Mouse (Mus musculus) liver, embryonic 12.5 days (tissue): Measurements from ENCODE around the gene Mab21l3. TPM values are rescaled to one million over a fixed set of nuclear protein-coding genes. Genes with fewer than 3 reads are reported as not detected.

Experiments used
- ATAC-seq: fragments of 200-750 bp; cut with Nextera tagmentation; 2 replicates; pipeline ENCODE4 v1.8.0; 2017; ENCODE audit warnings: moderate number of reproducible peaks, mild to moderate bottlenecking, moderate library complexity
- H3K27ac ChIP-seq: fragments of 300-500 bp; sonication (generic); 2 replicates; pipeline ENCODE4 v1.5.1; 2016; ENCODE audit warnings: mild to moderate bottlenecking
- H3K27me3 ChIP-seq: fragments of 300-500 bp; sonication (generic); replicated peaks from 2 replicates; pipeline ENCODE4 v1.6.1; 2016; ENCODE audit warnings: mild to moderate bottlenecking, moderate library complexity
- H3K36me3 ChIP-seq: fragments of 300-500 bp; sonication (generic); 2 replicates; pipeline ENCODE4 v1.6.1; 2016; ENCODE audit warnings: mild to moderate bottlenecking, moderate library complexity
- H3K4me1 ChIP-seq: fragments of 300-500 bp; sonication (generic); 2 replicates; pipeline ENCODE4 v1.6.1; 2016
- H3K4me2 ChIP-seq: fragments of 300-500 bp; sonication (generic); 2 replicates; pipeline ENCODE4 v1.6.1; 2016; ENCODE audit warnings: mild to moderate bottlenecking, moderate library complexity
- H3K4me3 ChIP-seq: fragments of 300-500 bp; sonication (generic); 2 replicates; pipeline ENCODE4 v1.5.1; 2016; ENCODE audit warnings: mild to moderate bottlenecking, moderate library complexity
- H3K9ac ChIP-seq: fragments of 300-500 bp; sonication (generic); 2 replicates; pipeline ENCODE4 v1.6.1; 2016; ENCODE audit warnings: mild to moderate bottlenecking, moderate library complexity
- H3K9me3 ChIP-seq: fragments of 300-500 bp; sonication (generic); replicated peaks from 2 replicates; pipeline ENCODE4 v1.6.1; 2016; ENCODE audit warnings: mild to moderate bottlenecking, moderate library complexity
- WGBS: fragments of 180-500 bp; shearing (Covaris S2); methylation state at CpG from one replicate; pipeline ENCODE4 v1.1.7; 2016; ENCODE audit not compliant: insufficient replicate concordance; 5-methylcytosine and 5-hydroxymethylcytosine counted together
- polyA plus RNA-seq: library from polyadenylated mRNA; unstranded; fragments of >200 nt; fragmentation: Nextera tagmentation; extraction: Ambion mirVana; gene quantifications from 2 replicates; pipeline ENCODE4 v1.2.1, GENCODE M21; 2016

Gene Mab21l3
- polyA plus RNA-seq, 1 experiment from 2014 or later = 0.07 TPM

- 41% methylated on average over 7 of the region's 7 CpGs for WGBS
- Histone ChIP-seq H3K27ac (no peak overlapping the region), H3K4me2 (no peak overlapping the region)
Measured at GRCm38 (mm10) chr3:101796212-101796611, 52.5 kb downstream of the Mab21l3 start.

DNA sequence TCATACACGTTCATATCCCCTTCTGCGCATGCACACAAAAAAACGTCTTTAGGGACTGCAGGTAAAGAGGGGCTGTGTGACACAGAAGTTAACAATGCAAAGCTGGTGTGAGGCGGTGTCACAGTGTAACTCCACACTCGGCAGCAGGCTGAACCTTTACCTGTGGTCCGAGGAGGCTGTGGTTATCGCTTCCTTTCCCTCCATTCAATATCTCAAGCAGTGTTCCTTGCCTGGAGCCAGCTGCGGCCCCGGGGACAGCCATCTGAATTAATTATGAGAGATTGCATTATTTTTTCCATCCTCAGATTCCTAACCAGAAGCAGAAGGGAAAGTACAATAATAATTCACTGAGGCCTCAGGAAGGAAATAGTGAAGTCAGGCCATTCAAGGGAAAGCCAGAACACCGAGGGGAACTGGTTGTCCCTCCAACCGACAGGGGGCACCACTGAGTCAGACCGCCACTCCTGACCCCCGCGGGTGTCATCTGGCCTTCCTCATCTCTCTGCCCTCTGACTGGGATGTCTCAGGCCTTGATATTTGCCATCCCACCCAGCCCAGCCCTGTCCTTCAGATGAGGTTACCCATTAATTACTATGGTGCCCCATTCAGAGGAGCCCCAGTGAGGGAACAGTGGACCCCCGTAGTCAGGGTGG, 53.2 kb downstream of the Mab21l3 start:
- 66% methylated on average over 15 of the region's 15 CpGs for WGBS
- Histone ChIP-seq H3K9me3 (no peaks in the 10 kb centered on the region), H3K36me3 (no peaks in the 10 kb centered on the region), H3K27me3 (no peaks in the 10 kb centered on the region; the same call in 1 of the 2 replicates), H3K4me3 (no peak overlapping the region), H3K4me2 (no peak overlapping the region), H3K4me1 (no peaks in the 10 kb centered on the region), H3K27ac (no peak overlapping the region), H3K9ac (no peak overlapping the region)
- no peak for ATAC-seq

More at GRCm38 (mm10) chr3:101796212-101796611, 52.5 kb downstream of the Mab21l3 start:
- Histone ChIP-seq H3K27me3 (no peaks in the 10 kb centered on the region; the same call in 1 of the 2 replicates), H3K9ac (no peak overlapping the region), H3K36me3 (no peaks in the 10 kb centered on the region), H3K9me3 (no peaks in the 10 kb centered on the region), H3K4me3 (no peak overlapping the region), H3K4me1 (no peaks in the 10 kb centered on the region)
- ATAC-seq = no peak

GRCm38 (mm10) chr3:101794666-101795065, 54.1 kb downstream of the Mab21l3 start:
- ATAC-seq = no peak
- Histone ChIP-seq H3K9me3 (no peaks in the 10 kb centered on the region), H3K36me3 (no peaks in the 10 kb centered on the region), H3K4me2 (no peak overlapping the region), H3K4me3 (no peak overlapping the region), H3K4me1 (no peaks in the 10 kb centered on the region), H3K27me3 (no peaks in the 10 kb centered on the region; the same call in 1 of the 2 replicates), H3K9ac (no peak overlapping the region), H3K27ac (no peak overlapping the region)
- 87% methylated on average over 9 of the region's 9 CpGs for WGBS

DNA sequence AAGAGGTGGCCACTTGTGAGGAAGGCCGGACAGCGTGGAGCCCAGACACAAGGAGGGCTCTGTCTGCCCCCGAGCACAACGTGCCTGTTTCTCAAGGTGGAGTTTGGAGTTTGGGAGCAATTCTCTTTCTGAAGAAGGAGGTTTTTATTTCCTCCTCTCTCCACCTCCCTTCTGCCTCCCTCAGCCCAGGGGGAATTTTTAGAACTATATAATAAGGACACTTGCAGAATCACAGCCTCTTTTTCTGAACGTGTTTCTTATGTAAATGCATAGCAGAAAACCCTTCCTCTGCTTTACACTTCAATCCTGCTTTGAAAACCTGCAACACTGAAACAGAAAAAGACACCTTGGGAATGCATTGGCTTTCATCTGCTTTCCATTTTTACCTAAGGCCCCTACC, 54.7 kb downstream of the Mab21l3 start:
- H3K27ac ChIP-seq = no peak overlapping the region

GRCm38 (mm10) chr3:101792191-101792590, 56.6 kb downstream of the Mab21l3 start:
- Histone ChIP-seq H3K36me3 (no peaks in the 10 kb centered on the region), H3K9me3 (no peaks in the 10 kb centered on the region), H3K27me3 (no peaks in the 10 kb centered on the region), H3K4me3 (no peak overlapping the region), H3K9ac (no peak overlapping the region), H3K4me1 (no peaks in the 10 kb centered on the region), H3K4me2 (no peak overlapping the region), H3K27ac (no peak overlapping the region)
- no peak for ATAC-seq
- WGBS = 55% methylated on average over 4 of the region's 4 CpGs

More for the DNA sequence above, 54.7 kb downstream of the Mab21l3 start:
- no peak overlapping the region for H3K9ac ChIP-seq
- no peaks in the 10 kb centered on the region for H3K4me1 ChIP-seq
- H3K36me3 ChIP-seq = no peaks in the 10 kb centered on the region
- ATAC-seq = no peak
- H3K9me3 ChIP-seq = no peaks in the 10 kb centered on the region
- no peaks in the 10 kb centered on the region; the same call in 1 of the 2 replicates for H3K27me3 ChIP-seq
- no peak overlapping the region for H3K4me2 ChIP-seq
- no peak overlapping the region for H3K4me3 ChIP-seq
- WGBS = 81% methylated on average over 5 of the region's 5 CpGs

- Histone ChIP-seq H3K9me3 (no peaks in the 10 kb centered on the region), H3K36me3 (no peaks in the 10 kb centered on the region), H3K4me1 (no peaks in the 10 kb centered on the region), H3K4me3 (no peak overlapping the region), H3K4me2 (no peak overlapping the region), H3K27ac (no peak overlapping the region), H3K9ac (no peak overlapping the region), H3K27me3 (no peaks in the 10 kb centered on the region)
- ATAC-seq = no peak
- WGBS = 60% methylated on average over 10 of the region's 10 CpGs
Measured at GRCm38 (mm10) chr3:101784768-101785424, 63.9 kb downstream of the Mab21l3 start.

DNA sequence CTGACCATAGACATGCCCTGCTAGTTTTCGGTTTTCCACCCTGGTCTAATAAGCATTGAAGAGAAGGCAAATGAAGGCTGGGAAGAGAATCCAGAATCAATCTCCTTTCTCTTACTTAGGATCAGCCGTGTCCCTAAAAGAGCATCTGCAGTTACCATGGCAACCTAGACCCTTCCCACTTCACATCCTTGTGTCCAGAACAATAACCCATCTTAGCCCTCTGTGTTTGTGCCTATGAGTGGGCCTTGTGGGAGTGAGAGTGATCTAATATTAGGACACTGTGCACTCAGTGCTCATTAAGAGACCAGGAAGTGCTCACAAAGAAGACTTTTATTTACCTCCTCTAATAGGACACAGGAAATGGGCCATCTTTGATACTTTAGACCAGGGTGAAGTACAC, 65.0 kb downstream of the Mab21l3 start:
- ATAC-seq = no peak
- H3K36me3 ChIP-seq = no peaks in the 10 kb centered on the region
- H3K9ac ChIP-seq = no peak overlapping the region
- no peaks in the 10 kb centered on the region for H3K27me3 ChIP-seq
- H3K4me2 ChIP-seq = no peak overlapping the region
- H3K4me1 ChIP-seq = peaks cover 2% of the 10 kb centered on the region; the same call in 1 of the 2 replicates
- no peaks in the 10 kb centered on the region for H3K9me3 ChIP-seq
- H3K4me3 ChIP-seq = no peak overlapping the region
- 69% methylated on average over 2 of the region's 2 CpGs for WGBS
- no peak overlapping the region for H3K27ac ChIP-seq

DNA sequence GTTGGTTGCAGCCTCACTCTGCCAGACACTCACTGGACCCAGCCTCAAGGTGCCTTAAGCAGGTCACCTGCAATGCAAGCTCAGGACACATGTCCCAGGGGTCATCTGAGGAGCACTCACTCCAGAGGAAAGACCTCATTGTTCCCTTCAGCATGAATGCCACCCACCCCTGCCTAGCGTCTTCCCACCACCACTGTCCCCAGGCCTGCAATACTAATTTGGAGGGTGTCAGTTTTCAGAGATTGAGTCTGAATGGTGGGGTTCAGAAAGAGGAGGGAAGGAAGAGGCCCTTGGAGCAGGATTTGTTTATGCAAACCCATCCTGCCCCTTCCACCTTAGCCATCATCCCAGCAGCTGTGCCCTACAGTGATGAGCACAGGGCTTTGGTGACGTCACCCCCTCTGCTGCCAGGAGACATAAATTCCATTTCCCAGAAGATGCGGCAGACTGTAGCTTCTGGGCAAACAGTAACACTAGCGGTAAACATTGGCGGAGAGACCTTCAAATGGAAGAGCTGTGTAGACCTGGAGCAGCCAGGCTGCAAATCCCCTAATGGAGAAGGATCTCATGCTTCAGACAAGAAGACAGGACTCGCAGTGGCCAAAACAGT, 67.8 kb downstream of the Mab21l3 start:
- Histone ChIP-seq H3K27ac (no peak overlapping the region), H3K36me3 (no peaks in the 10 kb centered on the region), H3K4me1 (peaks cover 2% of the 10 kb centered on the region; the same call in 1 of the 2 replicates), H3K27me3 (no peaks in the 10 kb centered on the region), H3K4me3 (no peak overlapping the region), H3K9ac (no peak overlapping the region), H3K9me3 (no peaks in the 10 kb centered on the region), H3K4me2 (no peak overlapping the region)
- ATAC-seq = no peak
- WGBS = 66% methylated on average over 6 of the region's 6 CpGs

DNA sequence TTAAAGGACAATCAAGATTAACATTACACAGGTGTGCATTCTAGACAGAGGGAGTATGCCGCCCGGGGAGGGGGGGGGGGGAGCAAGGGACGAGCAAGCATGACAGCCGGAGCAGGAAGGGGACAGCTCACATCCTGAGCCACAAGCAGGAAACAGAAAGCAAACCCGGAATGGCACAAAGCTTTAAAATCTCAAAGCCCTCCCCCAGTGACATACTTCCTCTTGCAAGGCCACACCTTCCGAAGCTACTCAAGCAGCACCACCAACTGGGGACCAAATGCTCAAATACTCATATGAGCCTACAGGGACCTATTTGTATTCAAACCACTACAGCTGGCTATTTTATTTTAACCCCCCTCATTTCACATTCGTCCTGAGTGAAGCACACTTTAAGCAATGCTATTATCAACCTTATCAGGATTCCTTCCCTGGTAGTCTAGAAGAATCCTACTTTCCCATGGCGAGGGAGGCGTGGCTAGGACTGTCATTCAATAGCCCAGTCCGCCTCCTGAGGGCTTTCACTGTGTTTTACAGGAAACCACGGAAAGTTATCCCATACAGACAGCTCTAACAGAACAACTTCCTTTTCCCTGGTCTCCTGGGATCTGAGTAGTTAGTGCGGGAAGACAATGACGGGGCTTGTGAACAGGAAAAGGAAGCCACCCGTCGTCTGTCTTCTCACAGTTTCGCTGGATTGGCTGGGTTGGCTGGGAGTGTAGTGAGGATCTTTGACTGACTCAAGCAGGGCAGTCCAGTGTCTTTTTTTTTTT, 69.7 kb downstream of the Mab21l3 start:
- Histone ChIP-seq H3K27me3 (no peaks in the 10 kb centered on the region), H3K27ac (no peak overlapping the region), H3K4me3 (no peak overlapping the region), H3K36me3 (no peaks in the 10 kb centered on the region), H3K9me3 (no peaks in the 10 kb centered on the region), H3K4me1 (peaks cover 2% of the 10 kb centered on the region; the same call in 1 of the 2 replicates), H3K4me2 (peak overlapping the region; percentile 22; the same call in 1 of the 2 replicates), H3K9ac (no peak overlapping the region)
- peak; percentile 51; the same call in 1 of the 2 replicates for ATAC-seq
- 28% methylated on average over 16 of the region's 16 CpGs for WGBS

DNA sequence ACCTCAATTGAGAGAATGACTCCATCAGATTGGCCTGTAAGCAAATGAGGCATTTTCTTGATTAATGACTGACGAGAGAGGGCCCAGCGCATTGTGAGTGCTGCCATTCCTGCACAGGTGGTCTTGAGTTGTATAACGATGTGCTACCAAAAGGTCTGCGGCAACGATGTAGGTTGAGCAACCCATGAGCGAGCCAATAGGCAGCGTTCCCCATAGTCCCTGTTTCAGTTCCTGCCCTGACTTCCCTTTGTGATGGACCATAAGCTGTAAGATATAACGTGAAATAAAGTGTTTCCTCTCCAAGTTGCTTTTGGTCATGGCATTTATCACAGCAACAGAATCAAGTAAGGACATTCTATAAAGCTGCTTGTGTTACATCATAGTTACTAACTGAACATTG, 73.0 kb downstream of the Mab21l3 start:
- no peaks in the 10 kb centered on the region for H3K36me3 ChIP-seq
- no peak for ATAC-seq
- H3K27me3 ChIP-seq = no peaks in the 10 kb centered on the region
- H3K4me1 ChIP-seq = peaks cover 2% of the 10 kb centered on the region; the same call in 1 of the 2 replicates
- H3K9ac ChIP-seq = no peak overlapping the region
- WGBS = 77% methylated on average over 8 of the region's 8 CpGs
- no peak overlapping the region for H3K4me3 ChIP-seq
- H3K4me2 ChIP-seq = no peak overlapping the region
- H3K27ac ChIP-seq = no peak overlapping the region
- H3K9me3 ChIP-seq = no peaks in the 10 kb centered on the region

DNA sequence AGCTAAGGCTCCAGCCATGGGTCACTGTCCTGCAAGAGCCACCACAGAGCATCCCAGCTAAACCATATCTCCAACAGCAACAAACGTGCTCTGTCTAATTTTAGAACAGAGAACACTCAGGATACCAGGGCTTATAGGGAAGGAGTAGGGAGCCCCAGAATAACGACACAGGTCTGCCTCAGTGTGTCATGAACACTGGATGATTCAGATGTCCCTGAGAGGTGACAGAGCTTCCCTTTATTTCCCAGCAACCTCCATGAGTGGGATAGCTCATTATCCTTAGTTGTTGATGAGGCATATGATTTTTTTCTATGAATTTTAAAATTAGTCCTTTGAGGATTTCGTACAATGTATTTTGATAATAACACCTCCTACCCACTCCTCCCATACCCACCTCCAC, 78.2 kb downstream of the Mab21l3 start:
- ATAC-seq = no peak
- no peaks in the 10 kb centered on the region for H3K27me3 ChIP-seq
- no peaks in the 10 kb centered on the region for H3K4me1 ChIP-seq
- no peak overlapping the region for H3K4me2 ChIP-seq
- no peaks in the 10 kb centered on the region for H3K9me3 ChIP-seq
- no peaks in the 10 kb centered on the region for H3K36me3 ChIP-seq
- WGBS = 49% methylated on average over 3 of the region's 3 CpGs
- no peak overlapping the region for H3K9ac ChIP-seq
- H3K27ac ChIP-seq = no peak overlapping the region
- no peak overlapping the region for H3K4me3 ChIP-seq

- ATAC-seq = no peak
- no peaks in the 10 kb centered on the region for H3K36me3 ChIP-seq
- H3K4me2 ChIP-seq = no peak overlapping the region
- no peaks in the 10 kb centered on the region for H3K4me1 ChIP-seq
- H3K27me3 ChIP-seq = no peaks in the 10 kb centered on the region
- no peak overlapping the region for H3K9ac ChIP-seq
- no peaks in the 10 kb centered on the region for H3K9me3 ChIP-seq
- H3K27ac ChIP-seq = no peak overlapping the region
- H3K4me3 ChIP-seq = no peak overlapping the region
Measured at GRCm38 (mm10) chr3:101763566-101763965, 85.2 kb downstream of the Mab21l3 start.
